Mouse (Mus musculus) frontal cortex, postnatal 10 days (tissue): ENCODE data around the gene Ccdc188.

ENCODE experiments used
- DNase-seq, 2 experiments: peaks; one replicate each; pipeline ENCODE4 v3.0.0; 2022; ENCODE audit warnings: low spot score in 2 of 2, mixed read lengths in 1 of 2

Ccdc188 gene

GRCm38 (mm10) chr16:18201620-18202019 is 16.1 kb upstream of the Ccdc188 start:
- DNase-seq, result no peak

GRCm38 (mm10) chr16:18202061-18202460 is 15.6 kb upstream of the Ccdc188 start:
- no peak for DNase-seq

- no peak for DNase-seq
These were observed 14.1 kb upstream of the Ccdc188 start for GRCm38 (mm10) chr16:18203430-18204091.

GRCm38 (mm10) chr16:18210701-18211416 is 6.8 kb upstream of the Ccdc188 start:
- peak in 1 of 2 experiments; percentile 24 for DNase-seq

- DNase-seq, result peak; percentile 84 to 93
These were observed 6.1 kb upstream of the Ccdc188 start for GRCm38 (mm10) chr16:18211417-18212171.

- DNase-seq, result peak; percentile 80 to 84
These were observed 4.0 kb upstream of the Ccdc188 start for GRCm38 (mm10) chr16:18213689-18214088.

- no peak for DNase-seq
These were observed 2.8 kb upstream of the Ccdc188 start for GRCm38 (mm10) chr16:18214858-18215257.

GRCm38 (mm10) chr16:18218580-18218996 is 909 bp downstream of the Ccdc188 start:
- no peak for DNase-seq

- DNase-seq, result peak; percentile 58 to 78
These were observed 2.3 kb downstream of the Ccdc188 start for GRCm38 (mm10) chr16:18220001-18220400.

GRCm38 (mm10) chr16:18220856-18221542 is 3.3 kb downstream of the Ccdc188 start:
- DNase-seq, result no peak

- no peak for DNase-seq
These were observed 3.8 kb downstream of the Ccdc188 start for GRCm38 (mm10) chr16:18221543-18221898.

GRCm38 (mm10) chr16:18222188-18222587 is 4.5 kb downstream of the Ccdc188 start:
- no peak for DNase-seq

GRCm38 (mm10) chr16:18227187-18227586 is 9.5 kb downstream of the Ccdc188 start:
- peak in 1 of 2 experiments; percentile 12 for DNase-seq

- DNase-seq, result no peak
These were observed 10.3 kb downstream of the Ccdc188 start for GRCm38 (mm10) chr16:18227897-18228422.

GRCm38 (mm10) chr16:18228856-18229255 is 11.2 kb downstream of the Ccdc188 start:
- DNase-seq, result no peak

GRCm38 (mm10) chr16:18229622-18230021 is 11.9 kb downstream of the Ccdc188 start:
- peak; percentile 78 to 88 for DNase-seq

GRCm38 (mm10) chr16:18230617-18231016 is 12.9 kb downstream of the Ccdc188 start:
- DNase-seq, result no peak

GRCm38 (mm10) chr16:18231047-18231446 is 13.4 kb downstream of the Ccdc188 start:
- no peak for DNase-seq

- no peak for DNase-seq
These were observed 13.8 kb downstream of the Ccdc188 start for GRCm38 (mm10) chr16:18231451-18231850.

GRCm38 (mm10) chr16:18233451-18233850 is 15.8 kb downstream of the Ccdc188 start:
- DNase-seq, result no peak

- no peak for DNase-seq
These were observed 16.4 kb downstream of the Ccdc188 start for GRCm38 (mm10) chr16:18233919-18234670.
